Mouse (Mus musculus) lung, embryonic 14.5 days (tissue): ENCODE measurements around the gene Mdm4. TPM values are rescaled to one million over a fixed set of nuclear protein-coding genes. Genes with fewer than 3 reads are reported as not detected.
"Not testable (repeated sequence)": the region's sequence is repeated elsewhere in the genome, so short reads cannot be mapped to it uniquely, and the experiment has no call there.

ENCODE experiments used
- ATAC-seq: fragments of 200-750 bp; cut with Nextera tagmentation; 2 replicates; pipeline ENCODE4 v1.8.0; 2017; ENCODE audit warnings: mild to moderate bottlenecking, moderate TSS enrichment, moderate library complexity; ENCODE audit not compliant: insufficient read depth
- DNase-seq: peaks from one replicate; pipeline ENCODE4 v3.0.0-alpha.2; 2015
- H3K27ac ChIP-seq: fragments of 300-500 bp; sonication (generic); 2 replicates; pipeline ENCODE4 v1.5.1; 2014; ENCODE audit warnings: low read depth, mild to moderate bottlenecking, moderate library complexity
- H3K27me3 ChIP-seq: fragments of 300-500 bp; sonication (generic); 2 replicates; pipeline ENCODE4 v1.6.1; 2014; ENCODE audit warnings: low read length, control low read depth; ENCODE audit not compliant: insufficient read depth
- H3K36me3 ChIP-seq: fragments of 300-500 bp; sonication (generic); 2 replicates; pipeline ENCODE4 v1.6.1; 2014; ENCODE audit warnings: control low read depth; ENCODE audit not compliant: insufficient read depth
- H3K4me1 ChIP-seq: fragments of 300-500 bp; sonication (generic); 2 replicates; pipeline ENCODE4 v1.6.1; 2014; ENCODE audit warnings: antibody characterized with exemption, control low read depth; ENCODE audit not compliant: insufficient read depth
- H3K4me2 ChIP-seq: fragments of 300-500 bp; sonication (generic); 2 replicates; pipeline ENCODE4 v1.6.1; 2014; ENCODE audit warnings: mild to moderate bottlenecking
- H3K4me3 ChIP-seq: fragments of 300-500 bp; sonication (generic); 2 replicates; pipeline ENCODE4 v1.5.1; 2014; ENCODE audit warnings: low read depth, low read length
- H3K9ac ChIP-seq: fragments of 300-500 bp; sonication (generic); 2 replicates; pipeline ENCODE4 v1.6.1; 2014
- H3K9me3 ChIP-seq: fragments of 300-500 bp; sonication (generic); 2 replicates; pipeline ENCODE4 v1.6.1; 2016; ENCODE audit warnings: low read depth, low read length, control low read depth
- CTCF ChIP-seq: IDR thresholded peaks from 2 replicates; pipeline ENCODE4 v1.5.1; 2016; ENCODE audit warnings: antibody characterized with exemption, low read depth
- WGBS: fragments of 180-500 bp; shearing (Covaris S2); extraction: QIAGEN DNeasy Blood & Tissue Kit; methylation state at CpG from one replicate; pipeline ENCODE4 v1.1.7; 2014; 5-methylcytosine and 5-hydroxymethylcytosine counted together
- polyA plus RNA-seq: library from polyadenylated mRNA; unstranded; fragments of >200 nt; fragmentation: Nextera tagmentation; extraction: Ambion mirVana; gene quantifications from 2 replicates; pipeline ENCODE4 v1.2.1, GENCODE M21; 2014

Gene Mdm4
- polyA plus RNA-seq, 1 experiment from 2014 or later, result 49.5 TPM

DNA sequence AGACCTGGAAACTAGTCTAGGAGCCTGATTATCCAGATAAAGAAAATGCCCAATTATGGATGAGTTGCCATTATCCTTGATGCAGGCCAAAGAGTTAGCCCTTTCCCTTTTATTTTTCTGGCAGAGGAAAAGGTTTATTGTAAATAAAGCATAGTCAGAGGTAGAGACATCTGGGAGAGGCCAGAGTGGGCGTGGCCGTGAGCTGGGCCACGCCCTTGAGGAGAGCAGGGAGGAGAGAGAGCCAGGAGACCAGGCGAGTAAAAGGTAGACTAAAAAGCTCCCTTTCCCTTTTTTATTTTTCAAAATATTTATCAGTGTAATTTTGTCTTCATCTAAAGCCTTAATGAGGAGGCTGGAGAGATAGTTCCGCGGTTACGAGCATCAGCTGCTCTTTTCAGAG lies 2.4 kb downstream of the Mdm4 start:
- no peak for TF ChIP-seq CTCF
- 34% methylated on average over 7 of the region's 7 CpGs for WGBS
- H3K4me3 ChIP-seq, result no peak overlapping the region

DNA sequence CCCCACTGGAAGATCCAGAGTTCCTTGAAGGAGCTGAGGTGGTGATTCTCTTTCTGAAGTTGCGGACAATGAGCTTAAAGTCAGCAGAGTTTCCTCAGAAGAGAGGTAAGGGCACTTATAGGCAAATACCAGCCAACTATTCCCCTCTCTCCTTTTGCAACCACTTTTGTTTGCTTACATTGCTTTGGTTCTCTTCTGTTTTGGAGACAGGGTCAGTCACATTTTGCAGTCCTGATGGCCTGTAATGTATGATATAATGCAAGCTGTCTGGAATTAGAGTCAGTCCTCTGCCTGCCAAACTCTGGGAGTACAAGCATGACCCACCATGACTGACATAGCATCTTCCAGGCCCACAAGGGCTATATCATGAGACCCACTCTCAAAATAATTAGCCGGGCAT lies 3.2 kb downstream of the Mdm4 start:
- no peak for DNase-seq
- Histone ChIP-seq H3K4me2 (no peak overlapping the region), H3K27me3 (no peaks in the 10 kb centered on the region), H3K4me1 (no peaks in the 10 kb centered on the region), H3K4me3 (no peak overlapping the region), H3K9me3 (no peaks in the 10 kb centered on the region), H3K9ac (no peak overlapping the region), H3K27ac (no peak overlapping the region), H3K36me3 (no peaks in the 10 kb centered on the region)
- WGBS, result 90% methylated on average over 2 of the region's 2 CpGs
- TF ChIP-seq CTCF, result no peak
- no peak for ATAC-seq

More for the DNA sequence above, 2.4 kb downstream of the Mdm4 start:
- H3K27ac ChIP-seq, result no peak overlapping the region
- H3K9ac ChIP-seq, result no peak overlapping the region
- DNase-seq (no peak), ATAC-seq (no peak)
- no peak overlapping the region for H3K4me2 ChIP-seq
- no peaks in the 10 kb centered on the region for H3K36me3 ChIP-seq
- no peaks in the 10 kb centered on the region for H3K4me1 ChIP-seq
- no peaks in the 10 kb centered on the region for H3K9me3 ChIP-seq
- no peaks in the 10 kb centered on the region for H3K27me3 ChIP-seq

DNA sequence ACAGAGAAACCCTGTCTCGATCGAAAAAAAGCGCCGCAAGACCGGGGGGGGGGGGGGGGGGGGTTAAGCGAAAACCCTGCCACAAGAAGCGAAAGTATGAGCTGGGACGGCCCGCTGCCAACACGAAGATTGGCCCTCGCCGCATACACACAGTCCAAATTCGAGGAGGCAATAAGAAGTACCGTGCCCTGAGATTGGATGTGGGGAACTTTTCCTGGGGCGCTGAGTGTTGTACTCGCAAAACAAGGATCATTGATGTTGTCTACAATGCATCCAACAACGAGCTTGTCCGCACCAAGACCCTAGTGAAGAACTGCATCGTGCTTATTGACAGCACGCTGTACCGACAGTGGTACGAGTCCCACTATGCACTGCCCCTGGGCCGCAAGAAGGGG lies 4.6 kb downstream of the Mdm4 start:
- not testable (repeated sequence) for H3K9me3 ChIP-seq, H3K27me3 ChIP-seq, H3K4me1 ChIP-seq, H3K36me3 ChIP-seq, DNase-seq, ATAC-seq
- Histone ChIP-seq H3K4me2 (peak overlapping the region; percentile 63), H3K9ac (peak overlapping the region; percentile 96), H3K27ac (peak overlapping the region; percentile 93; the same call in 1 of the 2 replicates), H3K4me3 (peak overlapping the region; percentile 89)
- WGBS, result 31% methylated on average over 20 of the region's 23 CpGs

DNA sequence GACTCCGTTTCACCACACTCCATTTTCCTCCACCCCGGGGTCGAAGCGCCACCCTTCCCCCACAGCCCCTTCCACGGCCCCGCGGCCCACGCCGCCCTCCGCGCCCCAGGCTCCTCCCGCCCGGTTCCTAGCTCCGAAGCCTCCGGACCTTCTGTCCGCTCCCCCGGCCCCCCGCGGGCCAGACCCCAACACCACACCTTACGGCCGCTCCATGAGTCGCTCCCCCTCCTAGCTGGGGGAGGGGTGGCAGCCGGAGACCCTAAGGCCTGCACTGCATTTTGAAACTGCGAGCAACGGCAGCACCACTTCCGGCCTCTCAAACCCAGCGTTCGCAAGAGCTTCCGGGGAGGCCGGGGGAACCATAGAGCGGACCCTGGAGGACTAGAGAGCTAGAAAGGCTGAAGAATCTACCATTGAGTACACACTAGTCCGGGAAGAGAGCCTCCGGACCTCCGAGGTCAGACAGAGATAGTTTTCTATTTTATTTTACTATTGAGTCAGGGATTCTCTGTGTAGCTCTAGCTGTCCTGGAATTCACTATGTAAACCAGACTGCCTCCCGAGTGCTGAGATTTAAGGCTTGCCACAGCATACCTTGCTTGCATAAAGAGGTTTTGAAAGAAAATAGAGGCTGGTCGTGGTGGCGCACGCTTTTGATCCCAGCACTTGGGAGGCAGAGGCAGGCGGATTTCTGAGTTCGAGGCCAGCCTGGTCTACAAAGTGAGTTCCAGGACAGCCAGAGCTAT lies 5.1 kb downstream of the Mdm4 start:
- no peaks in the 10 kb centered on the region for H3K9me3 ChIP-seq
- H3K27ac ChIP-seq, result peak overlapping the region; percentile 93
- H3K9ac ChIP-seq, result peak overlapping the region; percentile 96
- WGBS, result 2% methylated on average over 40 of the region's 40 CpGs
- H3K4me1 ChIP-seq, result no peaks in the 10 kb centered on the region
- H3K36me3 ChIP-seq, result 0 out of 2 replicates have a peak, but pooled peaks cover 2% of the 10 kb centered on the region
- H3K27me3 ChIP-seq, result no peaks in the 10 kb centered on the region
- peak overlapping the region; percentile 63 for H3K4me2 ChIP-seq
- ATAC-seq (peak; percentile 99), DNase-seq (peak; percentile 97)
- H3K4me3 ChIP-seq, result peak overlapping the region; percentile 89
- TF ChIP-seq CTCF, result no peak

DNA sequence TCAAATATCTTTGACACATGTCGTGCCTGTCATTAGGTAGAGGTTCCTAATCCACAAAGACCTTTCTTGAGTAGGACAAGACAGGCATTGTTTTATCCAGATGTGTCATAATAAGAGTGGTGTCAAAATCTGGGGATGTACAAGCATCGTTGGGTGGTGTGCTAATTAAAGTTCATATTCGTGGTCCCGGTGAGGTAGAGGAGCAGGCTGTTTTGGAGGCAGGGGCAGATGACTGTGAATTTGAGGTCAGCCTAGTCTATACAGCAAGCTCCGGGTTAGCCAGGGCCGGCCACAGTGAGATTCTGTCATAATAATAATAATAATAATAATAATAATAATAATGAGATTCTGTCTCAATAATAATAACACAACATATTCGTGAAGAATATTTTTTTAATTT lies 5.9 kb downstream of the Mdm4 start:
- Histone ChIP-seq H3K4me2 (peak overlapping the region; percentile 63), H3K9me3 (no peaks in the 10 kb centered on the region), H3K27ac (peak overlapping the region; percentile 93; the same call in 1 of the 2 replicates), H3K27me3 (no peaks in the 10 kb centered on the region), H3K4me1 (no peaks in the 10 kb centered on the region), H3K36me3 (0 out of 2 replicates have a peak, but pooled peaks cover 2% of the 10 kb centered on the region), H3K9ac (peak overlapping the region; percentile 96), H3K4me3 (peak overlapping the region; percentile 89)
- no peak for DNase-seq
- 29% methylated on average over 7 of the region's 7 CpGs for WGBS
- no peak for ATAC-seq
- no peak for TF ChIP-seq CTCF

DNA sequence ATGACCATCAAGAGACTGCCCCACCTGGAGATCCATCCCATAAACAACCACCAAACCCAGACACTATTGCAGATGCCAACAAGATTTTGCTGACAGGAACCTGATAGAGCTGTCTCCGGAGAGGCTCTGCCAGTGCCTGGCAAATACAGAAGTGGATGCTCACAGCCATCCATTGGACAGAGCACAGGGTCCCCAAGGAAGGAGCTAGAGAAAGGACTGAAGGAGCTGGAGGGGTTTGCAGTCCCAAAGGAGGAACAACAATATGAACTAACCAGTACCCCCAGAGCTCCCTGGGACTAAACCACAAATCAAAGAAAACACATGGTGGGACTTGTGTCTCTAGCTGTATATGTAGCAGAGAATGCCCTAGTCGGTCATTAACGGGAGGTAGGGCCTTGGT lies 6.6 kb downstream of the Mdm4 start:
- H3K27me3 ChIP-seq, H3K36me3 ChIP-seq, H3K9me3 ChIP-seq, ATAC-seq, DNase-seq, H3K4me1 ChIP-seq, H3K9ac ChIP-seq, H3K27ac ChIP-seq: not testable (repeated sequence)
- 91% methylated on average over 3 of the region's 3 CpGs for WGBS
- Histone ChIP-seq H3K4me3 (peak overlapping the region; percentile 89; the same call in 1 of the 2 replicates), H3K4me2 (peak overlapping the region; percentile 63)

DNA sequence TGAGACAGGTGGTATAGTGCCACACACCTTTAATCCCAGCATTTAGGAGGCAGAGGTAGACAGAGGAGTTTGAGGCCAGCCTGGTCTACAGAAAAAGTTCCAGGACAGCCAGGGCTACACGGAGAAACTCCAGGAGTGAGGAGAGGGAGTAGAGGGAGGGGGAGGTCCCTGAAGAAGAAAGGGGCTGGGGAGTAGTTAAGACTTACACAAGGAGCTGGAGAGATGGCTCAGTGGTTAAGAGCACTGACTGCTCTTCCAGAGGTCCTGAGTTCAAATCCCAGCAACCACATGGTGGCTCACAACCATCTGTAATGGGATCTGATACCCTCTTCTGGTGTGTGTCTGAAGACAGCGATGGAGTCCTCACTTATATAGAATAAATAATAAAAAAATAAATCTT lies 8.4 kb downstream of the Mdm4 start:
- not testable (repeated sequence) for ATAC-seq, H3K27ac ChIP-seq, H3K4me1 ChIP-seq, H3K4me3 ChIP-seq, H3K4me2 ChIP-seq, H3K9me3 ChIP-seq, H3K27me3 ChIP-seq, DNase-seq, H3K9ac ChIP-seq
- 92% methylated on average over 2 of the region's 2 CpGs for WGBS
- H3K36me3 ChIP-seq, result peaks cover 19% of the 10 kb centered on the region
